Mouse (Mus musculus) kidney, adult 2 months (tissue): Measurements from ENCODE around the gene Eif1ad.

ENCODE experiments used
- CTCF ChIP-seq: fragments of 200-500 bp; conservative IDR thresholded peaks from 2 replicates; pipeline ENCODE4 v1.5.1; 2011; ENCODE audit warnings: low read depth, mild to moderate bottlenecking, control low read depth, low read length, moderate library complexity, mixed read lengths; ENCODE audit not compliant: insufficient read depth, insufficient read length
- POLR2A ChIP-seq: fragments of 200-500 bp; IDR thresholded peaks from one replicate; pipeline ENCODE4 v1.6.1; 2011; ENCODE audit warnings: low read depth, low read length, control low read depth

GRCm38 (mm10) chr19:5366175-5367052 is at the start of gene Eif1ad:
- TF ChIP-seq POLR2A (no peak), CTCF (no peak)
